Mouse (Mus musculus): ENCODE results near the gene Chaf1a.

DNA sequence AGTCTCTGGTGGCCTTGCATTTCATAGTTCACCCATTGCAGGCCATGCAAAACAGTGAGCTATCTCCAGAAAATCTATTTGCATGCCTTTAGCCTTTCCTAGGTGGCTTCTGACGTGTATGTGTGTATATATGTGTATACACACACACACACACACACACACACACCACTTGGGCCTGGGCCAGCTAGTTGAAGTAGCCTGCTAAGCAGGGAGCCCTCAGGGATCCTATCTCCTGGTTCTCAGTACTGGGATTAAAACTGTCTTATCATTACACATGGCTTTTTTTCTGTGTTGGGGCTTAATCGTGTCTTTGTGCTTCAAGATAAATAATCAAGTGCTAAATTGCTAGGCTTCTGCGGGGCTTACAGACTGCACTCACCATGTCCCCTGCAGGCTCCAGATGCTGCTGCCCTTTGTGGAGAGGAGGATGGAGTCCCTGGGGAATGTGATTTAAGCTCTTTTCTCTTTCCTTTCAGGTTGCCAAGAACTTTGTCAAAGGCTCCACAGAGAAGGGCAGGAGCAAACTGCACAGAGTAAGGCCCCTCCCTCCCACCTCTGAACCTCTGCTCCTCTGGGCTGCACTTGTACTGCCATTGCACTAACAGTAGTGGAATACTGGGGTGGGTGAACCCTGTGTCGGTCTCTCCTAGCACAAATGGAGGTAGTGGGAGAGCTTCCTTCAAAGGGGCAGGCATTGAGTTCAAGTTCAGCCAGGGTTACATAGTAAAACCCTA, 15.9 kb downstream of the Chaf1a start:
- no peak for TF ChIP-seq EP300 (IDR thresholded peaks at IDR 0.05; ENCODE audit: insufficient read depth, low read depth, low read length)
- TF ChIP-seq POLR2A (IDR thresholded peaks at IDR 0.05; ENCODE audit: insufficient read depth, low read depth, low read length): no peak
